Mouse (Mus musculus): ENCODE results near the gene Clstn2. TPM values are rescaled to one million over a fixed set of nuclear protein-coding genes. Genes with fewer than 3 reads are reported as not detected.

Gene Clstn2
- total and polyA plus RNA-seq, 2 experiments, result 0.28 to 0.31 TPM

- H3K4me1 ChIP-seq (ENCODE audit: control insufficient read depth, insufficient read depth, low read length), result no peaks in the 10 kb centered on the region
- H3K4me3 ChIP-seq (ENCODE audit: insufficient read depth, low read depth, low read length), result no peak overlapping the region
- DNase-seq (ENCODE audit: extremely low read depth, low read depth, low spot score), result no peak
- no peaks in the 10 kb centered on the region for H3K27me3 ChIP-seq (ENCODE audit: control insufficient read depth, insufficient read depth, low read length)
- WGBS, result 79% methylated on average over 12 of the region's 12 CpGs
- no peaks in the 10 kb centered on the region for H3K36me3 ChIP-seq (ENCODE audit: control insufficient read depth, insufficient read depth, low read length)
- H3K79me2 ChIP-seq (ENCODE audit: control insufficient read depth, insufficient read depth, low read length), result no peaks in the 10 kb centered on the region
- no peak overlapping the region for H3K9ac ChIP-seq (ENCODE audit: low read depth, low read length)
- TF ChIP-seq CTCF (IDR thresholded peaks at IDR 0.05; ENCODE audit: low read depth, low read length), result no peak
- no peak for TF ChIP-seq POLR2A (IDR thresholded peaks at IDR 0.05; ENCODE audit: extremely low read depth, insufficient read depth, low read length)
- H3K27ac ChIP-seq (replicated peaks; ENCODE audit: insufficient read depth, low read depth, low read length), result no peak overlapping the region
These were observed 184.8 kb downstream of the Clstn2 start for GRCm38 (mm10) chr9:97847873-97848838.

- no peak for DNase-seq (ENCODE audit: extremely low read depth, low read depth, low spot score)
- H3K4me3 ChIP-seq (ENCODE audit: insufficient read depth, low read depth, low read length), result no peak overlapping the region
- no peak overlapping the region for H3K9ac ChIP-seq (ENCODE audit: low read depth, low read length)
- H3K4me1 ChIP-seq (ENCODE audit: control insufficient read depth, insufficient read depth, low read length), result no peaks in the 10 kb centered on the region
- TF ChIP-seq CTCF (IDR thresholded peaks at IDR 0.05; ENCODE audit: low read depth, low read length) (no peak), POLR2A (IDR thresholded peaks at IDR 0.05; ENCODE audit: extremely low read depth, insufficient read depth, low read length) (no peak)
- peaks cover 2% of the 10 kb centered on the region; the same call in 1 of the 2 replicates for H3K27me3 ChIP-seq (ENCODE audit: control insufficient read depth, insufficient read depth, low read length)
- H3K79me2 ChIP-seq (ENCODE audit: control insufficient read depth, insufficient read depth, low read length), result no peaks in the 10 kb centered on the region
- H3K27ac ChIP-seq (replicated peaks; ENCODE audit: insufficient read depth, low read depth, low read length), result no peak overlapping the region
- H3K36me3 ChIP-seq (ENCODE audit: control insufficient read depth, insufficient read depth, low read length), result no peaks in the 10 kb centered on the region
- 66% methylated on average over 7 of the region's 7 CpGs for WGBS
These were observed 190.9 kb downstream of the Clstn2 start for GRCm38 (mm10) chr9:97842054-97842453.

GRCm38 (mm10) chr9:97831216-97831615 lies 201.8 kb downstream of the Clstn2 start:
- H3K27me3 ChIP-seq (ENCODE audit: control insufficient read depth, insufficient read depth, low read length), result no peaks in the 10 kb centered on the region
- H3K27ac ChIP-seq (replicated peaks; ENCODE audit: insufficient read depth, low read depth, low read length), result no peak overlapping the region
- H3K4me3 ChIP-seq (ENCODE audit: insufficient read depth, low read depth, low read length), result no peak overlapping the region
- no peak for TF ChIP-seq CTCF (IDR thresholded peaks at IDR 0.05; ENCODE audit: low read depth, low read length)
- TF ChIP-seq POLR2A (IDR thresholded peaks at IDR 0.05; ENCODE audit: extremely low read depth, insufficient read depth, low read length), result no peak
- H3K4me1 ChIP-seq (ENCODE audit: control insufficient read depth, insufficient read depth, low read length), result no peaks in the 10 kb centered on the region
- H3K9ac ChIP-seq (ENCODE audit: low read depth, low read length), result no peak overlapping the region
- no peak for DNase-seq (ENCODE audit: extremely low read depth, low read depth, low spot score)
- H3K36me3 ChIP-seq (ENCODE audit: control insufficient read depth, insufficient read depth, low read length), result no peaks in the 10 kb centered on the region
- H3K79me2 ChIP-seq (ENCODE audit: control insufficient read depth, insufficient read depth, low read length), result no peaks in the 10 kb centered on the region
- WGBS, result 85% methylated on average over 3 of the region's 3 CpGs

GRCm38 (mm10) chr9:97829919-97830318 lies 203.1 kb downstream of the Clstn2 start:
- WGBS, result 78% methylated on average over 2 of the region's 2 CpGs
- Histone ChIP-seq H3K27me3 (ENCODE audit: control insufficient read depth, insufficient read depth, low read length) (no peaks in the 10 kb centered on the region), H3K4me1 (ENCODE audit: control insufficient read depth, insufficient read depth, low read length) (no peaks in the 10 kb centered on the region), H3K9ac (ENCODE audit: low read depth, low read length) (no peak overlapping the region), H3K27ac (replicated peaks; ENCODE audit: insufficient read depth, low read depth, low read length) (no peak overlapping the region), H3K4me3 (ENCODE audit: insufficient read depth, low read depth, low read length) (no peak overlapping the region), H3K36me3 (ENCODE audit: control insufficient read depth, insufficient read depth, low read length) (no peaks in the 10 kb centered on the region), H3K79me2 (ENCODE audit: control insufficient read depth, insufficient read depth, low read length) (no peaks in the 10 kb centered on the region)
- TF ChIP-seq POLR2A (IDR thresholded peaks at IDR 0.05; ENCODE audit: extremely low read depth, insufficient read depth, low read length) (no peak), CTCF (IDR thresholded peaks at IDR 0.05; ENCODE audit: low read depth, low read length) (no peak)
- no peak for DNase-seq (ENCODE audit: extremely low read depth, low read depth, low spot score)

DNA sequence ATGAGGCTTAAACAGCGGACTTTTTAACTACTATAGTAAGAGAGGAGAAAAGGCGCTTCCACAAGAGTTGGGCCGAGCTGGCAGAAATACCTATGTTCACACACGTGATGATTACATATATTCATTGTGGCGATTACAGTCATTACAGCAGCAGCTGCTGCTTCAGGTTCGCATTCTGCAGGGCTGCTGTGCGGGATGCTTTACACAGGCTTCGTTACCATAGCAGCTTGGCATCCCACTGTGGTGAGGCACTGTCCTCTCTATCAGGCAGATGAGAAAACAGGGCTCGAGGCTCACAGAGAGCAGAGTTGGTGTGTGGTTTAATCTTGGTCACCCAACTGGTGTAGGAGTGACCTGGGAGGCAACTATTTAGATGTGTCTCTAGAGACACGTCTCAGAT lies 205.3 kb downstream of the Clstn2 start:
- no peaks in the 10 kb centered on the region for H3K4me1 ChIP-seq (ENCODE audit: control insufficient read depth, insufficient read depth, low read length)
- no peaks in the 10 kb centered on the region for H3K27me3 ChIP-seq (ENCODE audit: control insufficient read depth, insufficient read depth, low read length)
- H3K9ac ChIP-seq (ENCODE audit: low read depth, low read length), result no peak overlapping the region
- WGBS, result 72% methylated on average over 10 of the region's 10 CpGs
- no peak overlapping the region for H3K4me3 ChIP-seq (ENCODE audit: insufficient read depth, low read depth, low read length)
- no peaks in the 10 kb centered on the region for H3K79me2 ChIP-seq (ENCODE audit: control insufficient read depth, insufficient read depth, low read length)
- TF ChIP-seq POLR2A (IDR thresholded peaks at IDR 0.05; ENCODE audit: extremely low read depth, insufficient read depth, low read length) (no peak), CTCF (IDR thresholded peaks at IDR 0.05; ENCODE audit: low read depth, low read length) (no peak)
- no peak for DNase-seq (ENCODE audit: extremely low read depth, low read depth, low spot score)
- no peaks in the 10 kb centered on the region for H3K36me3 ChIP-seq (ENCODE audit: control insufficient read depth, insufficient read depth, low read length)
- H3K27ac ChIP-seq (replicated peaks; ENCODE audit: insufficient read depth, low read depth, low read length), result no peak overlapping the region

All from liver, adult 2 months (tissue).